Mouse (Mus musculus): ENCODE measurements around the gene Vmn1r59. TPM values are rescaled to one million over a fixed set of nuclear protein-coding genes. Genes with fewer than 3 reads are reported as not detected.
"Not testable (repeated sequence)": the region's sequence is repeated elsewhere in the genome, so short reads cannot be mapped to it uniquely, and the experiment has no call there.

Vmn1r59 gene
- not detected in 2 replicates for polyA plus RNA-seq (2015; fragmentation: Nextera tagmentation; extraction: Ambion mirVana)

DNA sequence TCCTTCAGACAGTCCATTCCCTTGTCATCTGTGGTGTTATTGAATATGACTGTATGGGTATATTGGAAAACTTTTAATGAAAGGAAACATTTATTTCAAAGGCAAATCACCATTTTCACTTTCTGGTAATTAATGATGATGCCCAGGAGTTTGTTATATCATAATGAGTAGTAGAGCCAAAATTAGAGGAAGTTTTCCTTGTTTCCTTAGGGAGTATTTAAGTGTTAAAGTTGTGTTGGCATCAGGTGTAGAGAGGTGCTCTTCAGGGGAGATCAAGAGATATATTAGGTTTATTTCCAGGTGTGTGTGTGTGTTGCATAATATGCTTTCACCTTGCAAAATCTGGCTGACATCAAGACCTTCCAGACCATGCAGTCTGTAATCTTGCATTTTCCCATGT, at the start of gene Vmn1r59:
Gene Vmn1r59 (minus strand): TSS at position 101 of the 400 bp plus-strand sequence.
- Histone ChIP-seq H3K27me3 (replicated peaks; ENCODE audit: control insufficient read depth, insufficient read depth, low read length) (no peaks in the 10 kb centered on the region), H3K4me2 (ENCODE audit: low read length) (no peak within 1 kb of the TSS), H3K9ac (ENCODE audit: low read depth, low read length) (no peak within 1 kb of the TSS), H3K4me3 (ENCODE audit: low read length) (no peak within 1 kb of the TSS), H3K4me1 (ENCODE audit: control insufficient read depth, insufficient read depth, low read depth, low read length) (no peaks in the 10 kb centered on the region), H3K9me3 (ENCODE audit: control insufficient read depth, low read length) (peaks cover 25% of the 10 kb centered on the region), H3K36me3 (ENCODE audit: control insufficient read depth, insufficient read depth, low read length) (no peaks in the 10 kb centered on the region), H3K27ac (ENCODE audit: low read depth, low read length) (no peak within 1 kb of the TSS)
- no peak for ATAC-seq

DNA sequence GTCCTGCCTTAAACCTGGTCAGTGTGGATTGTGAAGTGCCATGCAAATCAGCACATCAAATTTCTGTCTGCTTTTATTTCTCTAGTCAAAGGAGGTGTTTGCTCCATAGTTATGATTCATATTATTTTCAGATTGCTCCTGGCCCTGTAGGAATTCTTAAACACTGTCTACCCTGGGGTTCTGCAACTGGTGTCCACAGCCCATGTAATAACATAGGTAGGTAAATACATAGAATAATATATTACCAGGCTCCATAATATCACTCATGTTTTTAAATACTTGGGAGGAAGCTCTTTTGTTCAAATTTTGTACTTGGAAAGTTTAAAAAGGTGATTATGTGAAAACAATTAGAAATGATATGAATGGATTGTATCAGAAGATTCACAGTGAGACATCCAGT, 37.3 kb upstream of the Vmn1r59 start, which contains the start of gene Vmn2r28:
Gene Vmn2r28 (minus strand): TSS at position 101 of the 400 bp plus-strand sequence.
- H3K36me3 ChIP-seq (ENCODE audit: control insufficient read depth, insufficient read depth, low read length); H3K27ac ChIP-seq (ENCODE audit: low read depth, low read length); H3K27me3 ChIP-seq (replicated peaks; ENCODE audit: control insufficient read depth, insufficient read depth, low read length); H3K9me3 ChIP-seq (ENCODE audit: control insufficient read depth, low read length); H3K4me3 ChIP-seq (ENCODE audit: low read length); H3K4me2 ChIP-seq (ENCODE audit: low read length); ATAC-seq; H3K9ac ChIP-seq (ENCODE audit: low read depth, low read length); H3K4me1 ChIP-seq (ENCODE audit: control insufficient read depth, insufficient read depth, low read depth, low read length): not testable (repeated sequence)

DNA sequence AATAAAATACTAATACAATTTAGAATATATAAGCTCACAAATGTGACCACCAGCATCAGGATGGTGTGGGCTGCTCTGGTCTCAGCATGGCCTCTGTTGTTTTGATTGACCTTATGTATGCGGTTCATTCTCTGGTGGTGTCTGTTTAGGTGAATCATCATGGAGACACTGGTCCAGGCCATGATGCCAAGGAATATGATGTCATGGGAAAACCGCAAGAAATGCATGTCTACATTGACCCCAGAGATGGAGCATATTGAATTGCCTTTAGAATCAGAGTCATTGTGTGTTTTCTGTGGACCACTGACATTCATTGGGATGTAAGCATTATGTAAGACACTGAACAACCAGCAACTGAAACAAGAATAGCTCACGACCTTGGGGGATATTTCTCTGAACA, 2.6 kb downstream of the Vmn1r59 start:
- not testable (repeated sequence) for H3K4me2 ChIP-seq (ENCODE audit: low read length); ATAC-seq; H3K4me1 ChIP-seq (ENCODE audit: control insufficient read depth, insufficient read depth, low read depth, low read length); H3K36me3 ChIP-seq (ENCODE audit: control insufficient read depth, insufficient read depth, low read length); H3K9ac ChIP-seq (ENCODE audit: low read depth, low read length); H3K4me3 ChIP-seq (ENCODE audit: low read length); H3K27me3 ChIP-seq (replicated peaks; ENCODE audit: control insufficient read depth, insufficient read depth, low read length); H3K27ac ChIP-seq (ENCODE audit: low read depth, low read length)
- 71% methylated on average over 3 of the region's 3 CpGs for WGBS
- peaks cover 26% of the 10 kb centered on the region for H3K9me3 ChIP-seq (ENCODE audit: control insufficient read depth, low read length)

DNA sequence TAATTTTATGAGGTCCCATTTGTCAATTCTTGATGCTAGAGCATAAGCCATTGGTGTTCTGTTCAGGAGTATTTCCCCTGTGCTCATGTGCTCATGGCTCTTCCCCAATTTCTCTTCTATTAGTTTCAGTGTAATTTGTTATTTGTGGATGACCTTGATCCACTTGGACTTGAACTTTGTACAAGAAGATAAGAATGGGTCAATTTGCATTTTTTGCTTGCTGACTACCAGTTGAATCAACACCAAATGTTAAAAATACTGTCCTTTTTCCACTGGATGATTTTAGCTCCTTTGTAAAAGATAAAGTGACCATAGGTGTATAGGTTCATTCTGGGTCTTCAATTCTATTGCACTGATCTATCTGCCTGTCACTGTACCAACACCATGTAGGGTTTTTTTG, 7.9 kb downstream of the Vmn1r59 start:
- no peak overlapping the region for H3K4me3 ChIP-seq (ENCODE audit: low read length)
- H3K9me3 ChIP-seq (ENCODE audit: control insufficient read depth, low read length), result peaks cover 12% of the 10 kb centered on the region
- H3K36me3 ChIP-seq (ENCODE audit: control insufficient read depth, insufficient read depth, low read length), result no peaks in the 10 kb centered on the region
- H3K4me1 ChIP-seq (ENCODE audit: control insufficient read depth, insufficient read depth, low read depth, low read length), result no peaks in the 10 kb centered on the region
- no peak overlapping the region for H3K9ac ChIP-seq (ENCODE audit: low read depth, low read length)
- H3K27me3 ChIP-seq (replicated peaks; ENCODE audit: control insufficient read depth, insufficient read depth, low read length), result no peaks in the 10 kb centered on the region
- H3K4me2 ChIP-seq (ENCODE audit: low read length), result no peak overlapping the region
- no peak overlapping the region for H3K27ac ChIP-seq (ENCODE audit: low read depth, low read length)
- ATAC-seq, result no peak

DNA sequence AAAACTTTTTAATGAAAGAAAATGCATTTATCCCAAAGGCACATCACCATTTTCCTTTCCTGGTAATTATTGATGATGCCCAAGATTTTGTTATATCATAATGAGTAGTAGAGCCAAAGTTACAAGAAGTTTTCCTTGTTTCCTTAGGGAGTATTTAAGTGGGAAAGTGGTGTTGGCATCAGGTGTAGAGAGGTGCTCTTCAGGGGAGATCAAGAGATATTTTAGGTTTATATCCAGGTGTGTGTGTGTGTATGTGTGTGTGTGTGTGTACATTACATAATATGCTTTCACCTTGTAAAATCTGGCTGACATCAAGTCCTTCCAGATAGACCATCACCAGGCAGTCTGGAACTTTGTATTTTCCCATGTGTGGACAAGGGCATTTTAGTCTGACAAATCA, 43.3 kb downstream of the Vmn1r59 start, which contains the start of gene Vmn1r58:
Gene Vmn1r58 (minus strand): TSS at position 101 of the 400 bp plus-strand sequence.
- not testable (repeated sequence) for H3K27me3 ChIP-seq (replicated peaks; ENCODE audit: control insufficient read depth, insufficient read depth, low read length); H3K4me3 ChIP-seq (ENCODE audit: low read length); ATAC-seq; H3K27ac ChIP-seq (ENCODE audit: low read depth, low read length); H3K36me3 ChIP-seq (ENCODE audit: control insufficient read depth, insufficient read depth, low read length); H3K9ac ChIP-seq (ENCODE audit: low read depth, low read length); H3K4me1 ChIP-seq (ENCODE audit: control insufficient read depth, insufficient read depth, low read depth, low read length); H3K9me3 ChIP-seq (ENCODE audit: control insufficient read depth, low read length); H3K4me2 ChIP-seq (ENCODE audit: low read length)

GRCm38 (mm10) chr7:5406201-5406600, 50.4 kb downstream of the Vmn1r59 start:
- no peak for ATAC-seq
- WGBS, result 49% methylated on average over 2 of the region's 2 CpGs

More at GRCm38 (mm10) chr7:5406201-5406600, 50.4 kb downstream of the Vmn1r59 start:
- no peak overlapping the region for H3K4me3 ChIP-seq (ENCODE audit: low read length)
- H3K36me3 ChIP-seq (ENCODE audit: control insufficient read depth, insufficient read depth, low read length), result no peaks in the 10 kb centered on the region
- no peak overlapping the region for H3K27ac ChIP-seq (ENCODE audit: low read depth, low read length)
- no peak overlapping the region for H3K4me2 ChIP-seq (ENCODE audit: low read length)
- H3K9ac ChIP-seq (ENCODE audit: low read depth, low read length), result no peak overlapping the region
- no peaks in the 10 kb centered on the region for H3K27me3 ChIP-seq (replicated peaks; ENCODE audit: control insufficient read depth, insufficient read depth, low read length)
- H3K4me1 ChIP-seq (ENCODE audit: control insufficient read depth, insufficient read depth, low read depth, low read length), result no peaks in the 10 kb centered on the region
- peaks cover 17% of the 10 kb centered on the region for H3K9me3 ChIP-seq (ENCODE audit: control insufficient read depth, low read length)

Other genes starting within 250 kb of the Vmn1r59 start
- gene Vmn1r57, start 238.3 kb downstream of the Vmn1r59 start, polyA plus RNA-seq (2015; fragmentation: Nextera tagmentation; extraction: Ambion mirVana), result not detected in 2 replicates
- not detected in 2 replicates for gene Gm5065, start 106.2 kb downstream of the Vmn1r59 start, polyA plus RNA-seq (2015; fragmentation: Nextera tagmentation; extraction: Ambion mirVana)
- not detected in 2 replicates for gene Nlrp2, start 105.7 kb downstream of the Vmn1r59 start, polyA plus RNA-seq (2015; fragmentation: Nextera tagmentation; extraction: Ambion mirVana)
- gene Vmn1r58, start 43.4 kb downstream of the Vmn1r59 start, polyA plus RNA-seq (2015; fragmentation: Nextera tagmentation; extraction: Ambion mirVana), result not detected in 2 replicates
- gene Vmn2r28, start 37.2 kb upstream of the Vmn1r59 start, polyA plus RNA-seq (2015; fragmentation: Nextera tagmentation; extraction: Ambion mirVana), result not detected in 2 replicates
- gene Vmn1r60, start 90.5 kb upstream of the Vmn1r59 start, polyA plus RNA-seq (2015; fragmentation: Nextera tagmentation; extraction: Ambion mirVana), result not detected in 2 replicates
- not detected in 2 replicates for gene Vmn1r61, start 156.5 kb upstream of the Vmn1r59 start, polyA plus RNA-seq (2015; fragmentation: Nextera tagmentation; extraction: Ambion mirVana)
- not detected in 2 replicates for gene Vmn1r62, start 216.9 kb upstream of the Vmn1r59 start, polyA plus RNA-seq (2015; fragmentation: Nextera tagmentation; extraction: Ambion mirVana)

All from hindbrain, embryonic 16.5 days (tissue).